Mouse (Mus musculus): Measurements from ENCODE around the gene Uri1.
A peak's percentile ranks its signal among the peaks of the same experiment; 100 is the strongest.

Gene Uri1

GRCm38 (mm10) chr7:38023451-38023850 is at the start of gene Uri1:
TSS of gene Uri1 (minus strand) at chr7:38023551.
- DNase-seq (ENCODE audit: low spot score): no peak

- no peak for DNase-seq (ENCODE audit: low spot score)
Measured at GRCm38 (mm10) chr7:38071065-38071464, 47.7 kb upstream of the Uri1 start.

- no peak for DNase-seq (ENCODE audit: low spot score)
Measured at GRCm38 (mm10) chr7:38070663-38071062, 47.3 kb upstream of the Uri1 start.

- no peak for DNase-seq (ENCODE audit: low spot score)
Measured at GRCm38 (mm10) chr7:38064431-38064830, 41.1 kb upstream of the Uri1 start.

GRCm38 (mm10) chr7:38061060-38061970 is 38.0 kb upstream of the Uri1 start:
- DNase-seq (ENCODE audit: low spot score): peak; percentile 77

GRCm38 (mm10) chr7:38059636-38060330 is 36.4 kb upstream of the Uri1 start:
- no peak for DNase-seq (ENCODE audit: low spot score)

- no peak for DNase-seq (ENCODE audit: low spot score)
Measured at GRCm38 (mm10) chr7:38059096-38059495, 35.7 kb upstream of the Uri1 start.

- DNase-seq (ENCODE audit: low spot score): no peak
Measured at GRCm38 (mm10) chr7:38055996-38056395, 32.6 kb upstream of the Uri1 start.

- DNase-seq (ENCODE audit: low spot score): peak; percentile 17
Measured at GRCm38 (mm10) chr7:38054246-38054645, 30.9 kb upstream of the Uri1 start.

- DNase-seq (ENCODE audit: low spot score): no peak
Measured at GRCm38 (mm10) chr7:38047229-38047628, 23.9 kb upstream of the Uri1 start.

- no peak for DNase-seq (ENCODE audit: low spot score)
Measured at GRCm38 (mm10) chr7:38041244-38041643, 17.9 kb upstream of the Uri1 start.

- DNase-seq (ENCODE audit: low spot score): no peak
Measured at GRCm38 (mm10) chr7:38037586-38037985, 14.2 kb upstream of the Uri1 start.

GRCm38 (mm10) chr7:38031183-38031582 is 7.8 kb upstream of the Uri1 start:
- DNase-seq (ENCODE audit: low spot score): no peak

GRCm38 (mm10) chr7:38030606-38031005 is 7.3 kb upstream of the Uri1 start:
- DNase-seq (ENCODE audit: low spot score): no peak

- no peak for DNase-seq (ENCODE audit: low spot score)
Measured at GRCm38 (mm10) chr7:38029986-38030385, 6.6 kb upstream of the Uri1 start.

GRCm38 (mm10) chr7:38029083-38029482 is 5.7 kb upstream of the Uri1 start:
- DNase-seq (ENCODE audit: low spot score): no peak

GRCm38 (mm10) chr7:38027940-38028600 is 4.7 kb upstream of the Uri1 start:
- no peak for DNase-seq (ENCODE audit: low spot score)

- no peak for DNase-seq (ENCODE audit: low spot score)
Measured at GRCm38 (mm10) chr7:38024839-38025238, 1.5 kb upstream of the Uri1 start.

- DNase-seq (ENCODE audit: low spot score): no peak
Measured at GRCm38 (mm10) chr7:38019770-38020169, 3.6 kb downstream of the Uri1 start.

GRCm38 (mm10) chr7:38019369-38019749 is 4.0 kb downstream of the Uri1 start:
- peak; percentile 89 for DNase-seq (ENCODE audit: low spot score)

GRCm38 (mm10) chr7:38018416-38019368 is 4.7 kb downstream of the Uri1 start:
- peak; percentile 78 for DNase-seq (ENCODE audit: low spot score)

GRCm38 (mm10) chr7:38015356-38015755 is 8.0 kb downstream of the Uri1 start:
- DNase-seq (ENCODE audit: low spot score): no peak

Measured in T-cell, adult 2 months (primary cell).